Mouse (Mus musculus): ENCODE results near the gene Zfp697. TPM values are rescaled to one million over a fixed set of nuclear protein-coding genes. Genes with fewer than 3 reads are reported as not detected.
"Not testable (repeated sequence)": the region's sequence is repeated elsewhere in the genome, so short reads cannot be mapped to it uniquely, and the experiment has no call there.

Zfp697 gene
- total and polyA plus RNA-seq, 2 experiments from 2014 or later = 18.1 to 39.5 TPM

- not testable (repeated sequence) for H3K9me3 ChIP-seq (ENCODE audit: low read length); H3K4me3 ChIP-seq (ENCODE audit: low read depth, low read length); H3K4me1 ChIP-seq (ENCODE audit: insufficient read depth, low read length); H3K27me3 ChIP-seq (ENCODE audit: insufficient read depth, low read length); H3K9ac ChIP-seq (replicated peaks; ENCODE audit: low read length, poor library complexity, severe bottlenecking); H3K36me3 ChIP-seq (ENCODE audit: insufficient read depth, low read length); ATAC-seq (ENCODE audit: low FRiP score); DNase-seq (ENCODE audit: low spot score); H3K4me2 ChIP-seq (ENCODE audit: low read depth, low read length, poor library complexity, severe bottlenecking); H3K27ac ChIP-seq (ENCODE audit: low read depth, low read length)
Observed at GRCm38 (mm10) chr3:98524978-98525377, 142.7 kb downstream of the Zfp697 start.

GRCm38 (mm10) chr3:98547641-98548040 lies 165.4 kb downstream of the Zfp697 start:
- not testable (repeated sequence) for H3K36me3 ChIP-seq (ENCODE audit: insufficient read depth, low read length); ATAC-seq (ENCODE audit: low FRiP score)

GRCm38 (mm10) chr3:98548495-98548894 lies 166.2 kb downstream of the Zfp697 start:
- not testable (repeated sequence) for DNase-seq (ENCODE audit: low spot score); H3K9ac ChIP-seq (replicated peaks; ENCODE audit: low read length, poor library complexity, severe bottlenecking); H3K36me3 ChIP-seq (ENCODE audit: insufficient read depth, low read length); ATAC-seq (ENCODE audit: low FRiP score); H3K9me3 ChIP-seq (ENCODE audit: low read length); H3K27ac ChIP-seq (ENCODE audit: low read depth, low read length); H3K4me1 ChIP-seq (ENCODE audit: insufficient read depth, low read length); H3K4me3 ChIP-seq (ENCODE audit: low read depth, low read length); H3K4me2 ChIP-seq (ENCODE audit: low read depth, low read length, poor library complexity, severe bottlenecking); H3K27me3 ChIP-seq (ENCODE audit: insufficient read depth, low read length)
- 100% methylated on average over 1 of the region's 1 CpGs for WGBS

More at GRCm38 (mm10) chr3:98547641-98548040, 165.4 kb downstream of the Zfp697 start:
- not testable (repeated sequence) for H3K27ac ChIP-seq (ENCODE audit: low read depth, low read length); H3K4me3 ChIP-seq (ENCODE audit: low read depth, low read length); H3K9ac ChIP-seq (replicated peaks; ENCODE audit: low read length, poor library complexity, severe bottlenecking); H3K4me1 ChIP-seq (ENCODE audit: insufficient read depth, low read length); H3K9me3 ChIP-seq (ENCODE audit: low read length); DNase-seq (ENCODE audit: low spot score); H3K4me2 ChIP-seq (ENCODE audit: low read depth, low read length, poor library complexity, severe bottlenecking); H3K27me3 ChIP-seq (ENCODE audit: insufficient read depth, low read length)

GRCm38 (mm10) chr3:98550215-98550614 lies 168.0 kb downstream of the Zfp697 start:
- peak; percentile 52; the same call in 1 of the 2 replicates for ATAC-seq (ENCODE audit: low FRiP score)
- not testable (repeated sequence) for H3K4me2 ChIP-seq (ENCODE audit: low read depth, low read length, poor library complexity, severe bottlenecking); H3K27me3 ChIP-seq (ENCODE audit: insufficient read depth, low read length); H3K4me1 ChIP-seq (ENCODE audit: insufficient read depth, low read length); H3K4me3 ChIP-seq (ENCODE audit: low read depth, low read length); H3K9ac ChIP-seq (replicated peaks; ENCODE audit: low read length, poor library complexity, severe bottlenecking); H3K9me3 ChIP-seq (ENCODE audit: low read length); DNase-seq (ENCODE audit: low spot score); H3K36me3 ChIP-seq (ENCODE audit: insufficient read depth, low read length); H3K27ac ChIP-seq (ENCODE audit: low read depth, low read length)
- no CpG with 5 or more reads among the region's 2 CpGs for WGBS

- not testable (repeated sequence) for ATAC-seq (ENCODE audit: low FRiP score); DNase-seq (ENCODE audit: low spot score); H3K27me3 ChIP-seq (ENCODE audit: insufficient read depth, low read length); H3K4me3 ChIP-seq (ENCODE audit: low read depth, low read length); H3K4me1 ChIP-seq (ENCODE audit: insufficient read depth, low read length); H3K36me3 ChIP-seq (ENCODE audit: insufficient read depth, low read length); H3K4me2 ChIP-seq (ENCODE audit: low read depth, low read length, poor library complexity, severe bottlenecking); H3K9ac ChIP-seq (replicated peaks; ENCODE audit: low read length, poor library complexity, severe bottlenecking); H3K27ac ChIP-seq (ENCODE audit: low read depth, low read length); H3K9me3 ChIP-seq (ENCODE audit: low read length)
- WGBS = no CpG with 5 or more reads among the region's 1 CpGs
Observed at GRCm38 (mm10) chr3:98550832-98551231, 168.6 kb downstream of the Zfp697 start.

GRCm38 (mm10) chr3:98560711-98561110 lies 178.4 kb downstream of the Zfp697 start:
- H3K4me3 ChIP-seq (ENCODE audit: low read depth, low read length); H3K9ac ChIP-seq (replicated peaks; ENCODE audit: low read length, poor library complexity, severe bottlenecking): not testable (repeated sequence)

GRCm38 (mm10) chr3:98563831-98564230 lies 181.6 kb downstream of the Zfp697 start:
- H3K4me1 ChIP-seq (ENCODE audit: insufficient read depth, low read length); H3K9ac ChIP-seq (replicated peaks; ENCODE audit: low read length, poor library complexity, severe bottlenecking); ATAC-seq (ENCODE audit: low FRiP score); H3K9me3 ChIP-seq (ENCODE audit: low read length); H3K4me3 ChIP-seq (ENCODE audit: low read depth, low read length); H3K27ac ChIP-seq (ENCODE audit: low read depth, low read length); H3K4me2 ChIP-seq (ENCODE audit: low read depth, low read length, poor library complexity, severe bottlenecking); H3K36me3 ChIP-seq (ENCODE audit: insufficient read depth, low read length); DNase-seq (ENCODE audit: low spot score); H3K27me3 ChIP-seq (ENCODE audit: insufficient read depth, low read length): not testable (repeated sequence)
- WGBS = no CpG with 5 or more reads among the region's 2 CpGs

More at GRCm38 (mm10) chr3:98560711-98561110, 178.4 kb downstream of the Zfp697 start:
- not testable (repeated sequence) for ATAC-seq (ENCODE audit: low FRiP score); H3K27ac ChIP-seq (ENCODE audit: low read depth, low read length); H3K27me3 ChIP-seq (ENCODE audit: insufficient read depth, low read length); H3K9me3 ChIP-seq (ENCODE audit: low read length); DNase-seq (ENCODE audit: low spot score); H3K4me2 ChIP-seq (ENCODE audit: low read depth, low read length, poor library complexity, severe bottlenecking); H3K36me3 ChIP-seq (ENCODE audit: insufficient read depth, low read length); H3K4me1 ChIP-seq (ENCODE audit: insufficient read depth, low read length)
- no CpG with 5 or more reads among the region's 5 CpGs for WGBS

GRCm38 (mm10) chr3:98564894-98565293 lies 182.6 kb downstream of the Zfp697 start:
- no CpG with 5 or more reads among the region's 3 CpGs for WGBS
- H3K4me3 ChIP-seq (ENCODE audit: low read depth, low read length); H3K4me1 ChIP-seq (ENCODE audit: insufficient read depth, low read length); ATAC-seq (ENCODE audit: low FRiP score); H3K9me3 ChIP-seq (ENCODE audit: low read length); H3K27me3 ChIP-seq (ENCODE audit: insufficient read depth, low read length); H3K27ac ChIP-seq (ENCODE audit: low read depth, low read length); H3K9ac ChIP-seq (replicated peaks; ENCODE audit: low read length, poor library complexity, severe bottlenecking); H3K36me3 ChIP-seq (ENCODE audit: insufficient read depth, low read length); DNase-seq (ENCODE audit: low spot score); H3K4me2 ChIP-seq (ENCODE audit: low read depth, low read length, poor library complexity, severe bottlenecking): not testable (repeated sequence)

GRCm38 (mm10) chr3:98567717-98568116 lies 185.5 kb downstream of the Zfp697 start:
- DNase-seq (ENCODE audit: low spot score); H3K4me1 ChIP-seq (ENCODE audit: insufficient read depth, low read length); H3K27ac ChIP-seq (ENCODE audit: low read depth, low read length); H3K36me3 ChIP-seq (ENCODE audit: insufficient read depth, low read length); H3K4me2 ChIP-seq (ENCODE audit: low read depth, low read length, poor library complexity, severe bottlenecking); H3K9me3 ChIP-seq (ENCODE audit: low read length); H3K27me3 ChIP-seq (ENCODE audit: insufficient read depth, low read length); H3K9ac ChIP-seq (replicated peaks; ENCODE audit: low read length, poor library complexity, severe bottlenecking); H3K4me3 ChIP-seq (ENCODE audit: low read depth, low read length): not testable (repeated sequence)
- 76% methylated on average over 2 of the region's 2 CpGs for WGBS
- 0 out of 2 replicates have a peak, but pooled peaks have one; percentile 13 for ATAC-seq (ENCODE audit: low FRiP score)
